Mouse (Mus musculus) embryo, embryonic 10 days (tissue): ENCODE results near the gene Serpina3g.

ENCODE experiments used
- DNase-seq: peaks from one replicate; pipeline ENCODE4 v3.0.0-alpha.2; 2015; ENCODE audit warnings: low spot score

The Serpina3g gene

GRCm38 (mm10) chr12:104283380-104283779 is 47.3 kb downstream of the Serpina3g start:
- no peak for DNase-seq

- DNase-seq = no peak
These were observed 52.3 kb downstream of the Serpina3g start for GRCm38 (mm10) chr12:104288336-104288735.

GRCm38 (mm10) chr12:104289872-104290271 is 53.8 kb downstream of the Serpina3g start:
- no peak for DNase-seq
